Mouse (Mus musculus) liver, embryonic 14.5 days (tissue): ENCODE measurements around the gene Map4k3.

Source experiments
- CTCF ChIP-seq: IDR thresholded peaks from 2 replicates; pipeline ENCODE4 v1.5.1; 2016; ENCODE audit warnings: antibody characterized with exemption, low read depth, control low read depth
- EP300 ChIP-seq: IDR thresholded peaks from 2 replicates; pipeline ENCODE4 v1.6.1; 2016; ENCODE audit warnings: antibody characterized with exemption, low read depth

GRCm38 (mm10) chr17:80678190-80678589 lies 50.1 kb downstream of the Map4k3 start:
- TF ChIP-seq CTCF = no peak
- no peak for TF ChIP-seq EP300
